Mouse (Mus musculus) forebrain, embryonic 14.5 days (tissue): Measurements from ENCODE around the gene Alpi. TPM values are rescaled to one million over a fixed set of nuclear protein-coding genes. Genes with fewer than 3 reads are reported as not detected.

Experiments used
- ATAC-seq: fragments of 200-750 bp; cut with Nextera tagmentation; 2 replicates; pipeline ENCODE4 v1.8.0; 2017; ENCODE audit warnings: mild to moderate bottlenecking, moderate library complexity
- DNase-seq: peaks from one replicate; pipeline ENCODE4 v3.0.0-alpha.2; 2015; ENCODE audit warnings: low spot score
- H3K27ac ChIP-seq: fragments of 300-500 bp; sonication (generic); 2 replicates; pipeline ENCODE4 v1.5.1; 2014; ENCODE audit warnings: low read depth, mild to moderate bottlenecking, control low read depth, low read length, moderate library complexity
- H3K27me3 ChIP-seq: fragments of 300-500 bp; sonication (generic); replicated peaks from 2 replicates; pipeline ENCODE4 v1.6.1; 2014; ENCODE audit warnings: low read length, control low read depth, mixed read lengths; ENCODE audit not compliant: control insufficient read depth, insufficient read depth
- H3K36me3 ChIP-seq: fragments of 300-500 bp; sonication (generic); 2 replicates; pipeline ENCODE4 v1.6.1; 2014; ENCODE audit warnings: low read length, control low read depth; ENCODE audit not compliant: control insufficient read depth, insufficient read depth
- H3K4me1 ChIP-seq: fragments of 300-500 bp; sonication (generic); 2 replicates; pipeline ENCODE4 v1.6.1; 2014; ENCODE audit warnings: antibody characterized with exemption, low read length, control low read depth; ENCODE audit not compliant: control insufficient read depth, insufficient read depth
- H3K4me2 ChIP-seq: fragments of 300-500 bp; sonication (generic); 2 replicates; pipeline ENCODE4 v1.6.1; 2014; ENCODE audit warnings: mild to moderate bottlenecking, control low read depth, low read length
- H3K4me3 ChIP-seq: fragments of 300-500 bp; sonication (generic); 2 replicates; pipeline ENCODE4 v1.5.1; 2014; ENCODE audit warnings: low read depth, low read length, control low read depth
- H3K9ac ChIP-seq: fragments of 300-500 bp; sonication (generic); 2 replicates; pipeline ENCODE4 v1.6.1; 2014; ENCODE audit warnings: mild to moderate bottlenecking, low read length, control low read depth, moderate library complexity
- H3K9me3 ChIP-seq: fragments of 300-500 bp; sonication (generic); replicated peaks from 2 replicates; pipeline ENCODE4 v1.6.1; 2016; ENCODE audit warnings: low read length, control low read depth, mixed read lengths; ENCODE audit not compliant: control insufficient read depth
- WGBS: fragments of 180-500 bp; shearing (Covaris S2); extraction: QIAGEN DNeasy Blood & Tissue Kit; methylation state at CpG from one replicate; pipeline ENCODE4 v1.1.7; 2014; 5-methylcytosine and 5-hydroxymethylcytosine counted together
- polyA plus RNA-seq: library from polyadenylated mRNA; unstranded; fragments of >200 nt; fragmentation: Nextera tagmentation; extraction: Ambion mirVana; gene quantifications from 2 replicates; pipeline ENCODE4 v1.2.1, GENCODE M21; 2014

The Alpi gene
- polyA plus RNA-seq, 1 experiment from 2014 or later = not detected

- Histone ChIP-seq H3K9ac (no peak overlapping the region), H3K36me3 (no peaks in the 10 kb centered on the region), H3K27me3 (no peaks in the 10 kb centered on the region), H3K9me3 (no peaks in the 10 kb centered on the region), H3K4me1 (no peaks in the 10 kb centered on the region), H3K27ac (no peak overlapping the region), H3K4me2 (no peak overlapping the region), H3K4me3 (no peak overlapping the region)
- no peak for ATAC-seq
- no peak for DNase-seq
- WGBS = 45% methylated on average over 9 of the region's 9 CpGs
Observed at GRCm38 (mm10) chr1:87111719-87112354, 10.4 kb upstream of the Alpi start.

GRCm38 (mm10) chr1:87108564-87108963 lies 7.2 kb upstream of the Alpi start:
- Histone ChIP-seq H3K4me3 (no peak overlapping the region), H3K4me2 (no peak overlapping the region), H3K4me1 (no peaks in the 10 kb centered on the region), H3K36me3 (no peaks in the 10 kb centered on the region), H3K27ac (no peak overlapping the region), H3K27me3 (no peaks in the 10 kb centered on the region), H3K9ac (no peak overlapping the region), H3K9me3 (no peaks in the 10 kb centered on the region)
- 90% methylated on average over 4 of the region's 4 CpGs for WGBS
- ATAC-seq (no peak), DNase-seq (no peak)

GRCm38 (mm10) chr1:87106536-87106935 lies 5.1 kb upstream of the Alpi start:
- Histone ChIP-seq H3K9ac (no peak overlapping the region), H3K9me3 (no peaks in the 10 kb centered on the region), H3K4me2 (no peak overlapping the region), H3K4me1 (no peaks in the 10 kb centered on the region), H3K27ac (no peak overlapping the region), H3K27me3 (no peaks in the 10 kb centered on the region), H3K36me3 (no peaks in the 10 kb centered on the region), H3K4me3 (no peak overlapping the region)
- ATAC-seq (no peak), DNase-seq (no peak)
- 79% methylated on average over 8 of the region's 8 CpGs for WGBS

- WGBS = 68% methylated on average over 1 of the region's 1 CpGs
- DNase-seq (no peak), ATAC-seq (no peak)
- H3K4me1 ChIP-seq = no peaks in the 10 kb centered on the region
- no peak overlapping the region for H3K9ac ChIP-seq
- no peaks in the 10 kb centered on the region for H3K9me3 ChIP-seq
- no peak overlapping the region for H3K4me3 ChIP-seq
- no peaks in the 10 kb centered on the region for H3K27me3 ChIP-seq
- no peak overlapping the region for H3K27ac ChIP-seq
- no peaks in the 10 kb centered on the region for H3K36me3 ChIP-seq
- no peak overlapping the region for H3K4me2 ChIP-seq
Observed at GRCm38 (mm10) chr1:87103936-87104335, 2.5 kb upstream of the Alpi start.

- Histone ChIP-seq H3K9ac (no peak overlapping the region), H3K27me3 (no peaks in the 10 kb centered on the region), H3K36me3 (no peaks in the 10 kb centered on the region), H3K4me3 (no peak overlapping the region), H3K9me3 (no peaks in the 10 kb centered on the region), H3K4me2 (no peak overlapping the region), H3K4me1 (no peaks in the 10 kb centered on the region), H3K27ac (no peak overlapping the region)
- 94% methylated on average over 3 of the region's 3 CpGs for WGBS
- ATAC-seq = no peak
- no peak for DNase-seq
Observed at GRCm38 (mm10) chr1:87102114-87102513, 708 bp upstream of the Alpi start.

- WGBS = 15% methylated on average over 30 of the region's 30 CpGs
- Histone ChIP-seq H3K4me3 (no peak overlapping the region), H3K36me3 (no peaks in the 10 kb centered on the region), H3K9me3 (no peaks in the 10 kb centered on the region), H3K4me2 (peak overlapping the region; percentile 23; the same call in 1 of the 2 replicates), H3K27ac (no peak overlapping the region), H3K4me1 (no peaks in the 10 kb centered on the region), H3K27me3 (no peaks in the 10 kb centered on the region), H3K9ac (no peak overlapping the region)
- ATAC-seq (peak; percentile 81), DNase-seq (peak; percentile 54)
Observed at GRCm38 (mm10) chr1:87098358-87098975, 2.9 kb downstream of the Alpi start.

GRCm38 (mm10) chr1:87095642-87096041 lies 5.8 kb downstream of the Alpi start:
- no peaks in the 10 kb centered on the region for H3K36me3 ChIP-seq
- no peak overlapping the region for H3K27ac ChIP-seq
- WGBS = 74% methylated on average over 8 of the region's 8 CpGs
- no peak for DNase-seq
- H3K4me3 ChIP-seq = no peak overlapping the region
- ATAC-seq = no peak
- H3K9me3 ChIP-seq = no peaks in the 10 kb centered on the region
- no peak overlapping the region for H3K9ac ChIP-seq
- H3K27me3 ChIP-seq = no peaks in the 10 kb centered on the region
- no peak overlapping the region for H3K4me2 ChIP-seq
- H3K4me1 ChIP-seq = no peaks in the 10 kb centered on the region

- Histone ChIP-seq H3K27me3 (no peaks in the 10 kb centered on the region), H3K9ac (no peak within 1 kb of the TSS)
Observed at GRCm38 (mm10) chr1:87089828-87090227, 11.6 kb downstream of the Alpi start, which contains the start of gene Alppl2. TSS of gene Alppl2 (minus strand) at chr1:87089928.

GRCm38 (mm10) chr1:87089251-87089650 lies 12.2 kb downstream of the Alpi start:
- Histone ChIP-seq H3K4me2 (no peak overlapping the region), H3K36me3 (no peaks in the 10 kb centered on the region), H3K9ac (no peak overlapping the region), H3K4me1 (no peaks in the 10 kb centered on the region), H3K4me3 (no peak overlapping the region), H3K27me3 (no peaks in the 10 kb centered on the region), H3K27ac (no peak overlapping the region), H3K9me3 (no peaks in the 10 kb centered on the region)
- no peak for ATAC-seq
- no peak for DNase-seq
- 77% methylated on average over 11 of the region's 11 CpGs for WGBS

More at GRCm38 (mm10) chr1:87089828-87090227, 11.6 kb downstream of the Alpi start, which contains the start of gene Alppl2:
- no peaks in the 10 kb centered on the region for H3K36me3 ChIP-seq
- H3K4me1 ChIP-seq = no peaks in the 10 kb centered on the region
- H3K4me2 ChIP-seq = no peak within 1 kb of the TSS
- no peaks in the 10 kb centered on the region for H3K9me3 ChIP-seq
- ATAC-seq (no peak), DNase-seq (no peak)
- 89% methylated on average over 4 of the region's 4 CpGs for WGBS
- H3K4me3 ChIP-seq = no peak within 1 kb of the TSS
- no peak within 1 kb of the TSS for H3K27ac ChIP-seq
